Mouse (Mus musculus) liver, embryonic 15.5 days (tissue): ENCODE results near the gene Sirpb1b. TPM values are rescaled to one million over a fixed set of nuclear protein-coding genes. Genes with fewer than 3 reads are reported as not detected.
"Not testable (repeated sequence)": the region's sequence is repeated elsewhere in the genome, so short reads cannot be mapped to it uniquely, and the experiment has no call there.

Experiments
- ATAC-seq: fragments of 200-750 bp; cut with Nextera tagmentation; 2 replicates; pipeline ENCODE4 v1.8.0; 2017; ENCODE audit warnings: moderate number of reproducible peaks, mild to moderate bottlenecking, moderate library complexity; ENCODE audit not compliant: insufficient read depth
- H3K27ac ChIP-seq: fragments of 300-500 bp; sonication (generic); replicated peaks from 2 replicates; pipeline ENCODE4 v1.5.1; 2015; ENCODE audit warnings: mild to moderate bottlenecking, inconsistent platforms
- H3K27me3 ChIP-seq: fragments of 300-500 bp; sonication (generic); 2 replicates; pipeline ENCODE4 v1.6.1; 2015; ENCODE audit warnings: mild to moderate bottlenecking, inconsistent platforms
- H3K36me3 ChIP-seq: fragments of 300-500 bp; sonication (generic); replicated peaks from 2 replicates; pipeline ENCODE4 v1.6.1; 2015; ENCODE audit warnings: moderate library complexity, mild to moderate bottlenecking, inconsistent platforms
- H3K4me1 ChIP-seq: fragments of 300-500 bp; sonication (generic); replicated peaks from 2 replicates; pipeline ENCODE4 v1.6.1; 2015; ENCODE audit warnings: inconsistent platforms
- H3K4me2 ChIP-seq: fragments of 300-500 bp; sonication (generic); 2 replicates; pipeline ENCODE4 v1.6.1; 2015; ENCODE audit warnings: moderate library complexity, mild to moderate bottlenecking, inconsistent platforms
- H3K4me3 ChIP-seq: fragments of 300-500 bp; sonication (generic); replicated peaks from 2 replicates; pipeline ENCODE4 v1.5.1; 2015; ENCODE audit warnings: mild to moderate bottlenecking, inconsistent platforms
- H3K9ac ChIP-seq: fragments of 300-500 bp; sonication (generic); 2 replicates; pipeline ENCODE4 v1.6.1; 2015; ENCODE audit warnings: moderate library complexity, mild to moderate bottlenecking, inconsistent platforms
- H3K9me3 ChIP-seq: fragments of 300-500 bp; sonication (generic); replicated peaks from 2 replicates; pipeline ENCODE4 v1.6.1; 2016; ENCODE audit warnings: inconsistent platforms
- WGBS: fragments of 180-500 bp; shearing (Covaris S2); methylation state at CpG from one replicate; pipeline ENCODE4 v1.1.7; 2015; ENCODE audit warnings: mixed read lengths; ENCODE audit not compliant: insufficient replicate concordance; 5-methylcytosine and 5-hydroxymethylcytosine counted together
- polyA plus RNA-seq: library from polyadenylated mRNA; unstranded; fragments of >200 nt; fragmentation: Nextera tagmentation; extraction: Ambion mirVana; gene quantifications from 2 replicates; pipeline ENCODE4 v1.2.1, GENCODE M21; 2015

Gene Sirpb1b
- polyA plus RNA-seq: 0.30 TPM in 1 of 2 replicates, not detected in the other

- not testable (repeated sequence) for ATAC-seq, H3K27ac ChIP-seq, H3K9me3 ChIP-seq, H3K4me1 ChIP-seq, H3K36me3 ChIP-seq, H3K4me3 ChIP-seq, H3K9ac ChIP-seq, H3K27me3 ChIP-seq, H3K4me2 ChIP-seq
- WGBS: 33% methylated on average over 1 of the region's 1 CpGs
Observed at GRCm38 (mm10) chr3:15574887-15575286, at the start of gene Sirpb1b. Sirpb1b (minus strand) TSS chr3:15575065.

GRCm38 (mm10) chr3:15590377-15591117 is 15.7 kb upstream of the Sirpb1b start:
- H3K9ac ChIP-seq, H3K4me2 ChIP-seq: not testable (repeated sequence)
- 71% methylated on average over 2 of the region's 2 CpGs for WGBS

GRCm38 (mm10) chr3:15586665-15587064 is 11.8 kb upstream of the Sirpb1b start:
- H3K9me3 ChIP-seq, H3K27me3 ChIP-seq, ATAC-seq, H3K4me1 ChIP-seq, H3K4me3 ChIP-seq, H3K4me2 ChIP-seq, H3K36me3 ChIP-seq, H3K27ac ChIP-seq, H3K9ac ChIP-seq: not testable (repeated sequence)
- WGBS: 43% methylated on average over 1 of the region's 1 CpGs

More at GRCm38 (mm10) chr3:15590377-15591117, 15.7 kb upstream of the Sirpb1b start:
- H3K27me3 ChIP-seq, H3K4me1 ChIP-seq, H3K4me3 ChIP-seq, H3K36me3 ChIP-seq, ATAC-seq, H3K27ac ChIP-seq, H3K9me3 ChIP-seq: not testable (repeated sequence)

DNA sequence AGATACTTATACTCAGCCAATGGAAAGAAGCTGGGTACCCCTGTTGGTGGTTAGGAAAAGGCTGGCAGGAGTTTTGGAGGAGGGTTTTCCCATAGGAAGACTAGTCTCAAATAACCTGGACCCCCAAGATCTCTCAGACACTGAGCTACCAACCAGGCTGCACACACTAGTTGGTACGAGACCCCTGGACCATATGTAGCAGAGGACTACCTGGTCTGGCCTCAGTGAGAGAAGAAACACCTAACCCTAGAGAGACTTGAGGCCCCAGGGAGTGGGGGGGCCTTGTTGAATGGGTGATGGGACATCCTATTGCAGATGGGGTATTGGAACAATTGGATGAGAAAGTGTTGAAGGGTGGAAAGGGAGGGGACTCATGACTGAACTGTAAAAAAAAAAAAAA is 8.6 kb upstream of the Sirpb1b start:
- Histone ChIP-seq H3K27ac (no peak overlapping the region), H3K9ac (no peak overlapping the region), H3K9me3 (no peaks in the 10 kb centered on the region), H3K36me3 (no peaks in the 10 kb centered on the region), H3K4me3 (no peak overlapping the region), H3K27me3 (no peaks in the 10 kb centered on the region), H3K4me2 (no peak overlapping the region), H3K4me1 (no peaks in the 10 kb centered on the region)
- no peak for ATAC-seq
- WGBS: 60% methylated on average over 1 of the region's 1 CpGs

GRCm38 (mm10) chr3:15582948-15583347 is 8.1 kb upstream of the Sirpb1b start:
- H3K36me3 ChIP-seq, H3K27ac ChIP-seq, H3K4me3 ChIP-seq, ATAC-seq, H3K4me2 ChIP-seq, H3K27me3 ChIP-seq, H3K9me3 ChIP-seq, H3K9ac ChIP-seq, H3K4me1 ChIP-seq: not testable (repeated sequence)
- WGBS: 56% methylated on average over 3 of the region's 3 CpGs

GRCm38 (mm10) chr3:15576466-15576865 is 1.6 kb upstream of the Sirpb1b start:
- not testable (repeated sequence) for H3K27me3 ChIP-seq, H3K9ac ChIP-seq, H3K36me3 ChIP-seq, ATAC-seq, H3K4me2 ChIP-seq, H3K9me3 ChIP-seq, H3K27ac ChIP-seq, H3K4me1 ChIP-seq, H3K4me3 ChIP-seq

DNA sequence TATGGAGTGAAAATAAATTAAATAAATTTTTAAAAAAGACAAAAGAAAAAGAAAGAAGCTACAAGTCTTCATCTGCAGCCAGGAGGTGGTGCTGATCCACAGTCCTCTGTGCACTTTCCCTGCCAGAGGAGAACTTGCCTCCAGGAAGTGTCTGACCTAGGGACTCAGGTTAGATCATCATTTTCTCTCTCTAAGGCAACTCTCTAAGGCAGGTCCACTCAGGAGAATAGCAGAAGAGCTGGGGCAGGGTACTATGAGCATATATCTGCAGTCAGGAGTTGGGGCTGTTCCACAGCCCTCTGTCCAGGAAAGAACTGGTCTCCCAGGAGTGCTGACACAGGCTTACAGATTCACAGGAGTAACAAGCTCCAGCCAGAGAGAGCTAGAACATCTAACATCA is 46.3 kb downstream of the Sirpb1b start:
- 0 out of 2 replicates have a peak, but pooled peaks cover 3% of the 10 kb centered on the region for H3K9me3 ChIP-seq
- ATAC-seq: no peak
- no peaks in the 10 kb centered on the region for H3K4me1 ChIP-seq
- no peak overlapping the region for H3K4me2 ChIP-seq
- H3K36me3 ChIP-seq: no peaks in the 10 kb centered on the region
- H3K27me3 ChIP-seq: no peaks in the 10 kb centered on the region
- H3K27ac ChIP-seq: no peak overlapping the region
- no peak overlapping the region for H3K9ac ChIP-seq
- H3K4me3 ChIP-seq: no peak overlapping the region

DNA sequence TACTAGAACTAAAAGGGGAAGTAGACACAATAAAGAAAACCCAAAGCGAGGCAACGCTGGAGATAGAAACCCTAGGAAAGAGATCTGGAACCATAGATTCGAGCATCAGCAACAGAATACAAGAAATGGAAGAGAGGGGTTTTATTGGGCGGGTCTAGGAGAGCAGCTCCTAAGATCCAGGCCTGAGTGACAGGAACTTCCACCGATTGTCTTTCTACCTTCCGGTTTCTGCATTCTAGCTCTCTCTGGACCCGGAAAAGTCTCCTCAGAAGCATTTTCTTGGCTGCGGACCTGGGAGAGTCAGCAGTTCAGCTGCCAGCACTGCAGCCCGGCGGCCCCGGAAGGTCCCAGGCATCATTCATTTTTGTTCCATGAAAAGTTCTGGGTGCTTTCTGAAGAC is 61.3 kb downstream of the Sirpb1b start:
- H3K4me3 ChIP-seq, H3K4me1 ChIP-seq, H3K9me3 ChIP-seq, H3K9ac ChIP-seq, H3K27me3 ChIP-seq, ATAC-seq, H3K27ac ChIP-seq, H3K4me2 ChIP-seq, H3K36me3 ChIP-seq: not testable (repeated sequence)
- 65% methylated on average over 11 of the region's 11 CpGs for WGBS

GRCm38 (mm10) chr3:15507792-15508321 is 67.0 kb downstream of the Sirpb1b start:
- not testable (repeated sequence) for H3K4me3 ChIP-seq, H3K9ac ChIP-seq, H3K4me1 ChIP-seq, ATAC-seq, H3K36me3 ChIP-seq, H3K9me3 ChIP-seq, H3K4me2 ChIP-seq, H3K27me3 ChIP-seq, H3K27ac ChIP-seq
- 62% methylated on average over 3 of the region's 3 CpGs for WGBS

GRCm38 (mm10) chr3:15474831-15475230 is 100.0 kb downstream of the Sirpb1b start:
- not testable (repeated sequence) for H3K9me3 ChIP-seq, H3K4me3 ChIP-seq, H3K4me1 ChIP-seq, H3K27ac ChIP-seq, H3K27me3 ChIP-seq, H3K4me2 ChIP-seq, H3K9ac ChIP-seq, H3K36me3 ChIP-seq, ATAC-seq
- WGBS: 38% methylated on average over 2 of the region's 2 CpGs

- H3K4me1 ChIP-seq, H3K4me3 ChIP-seq, H3K27ac ChIP-seq, H3K9ac ChIP-seq, H3K27me3 ChIP-seq, H3K36me3 ChIP-seq, ATAC-seq, H3K9me3 ChIP-seq, H3K4me2 ChIP-seq: not testable (repeated sequence)
- 58% methylated on average over 1 of the region's 3 CpGs for WGBS
Observed at GRCm38 (mm10) chr3:15470158-15470557, 104.7 kb downstream of the Sirpb1b start.
